ENCODE assay signal across 12 mouse cellular contexts in genomic region chr14:19970845-19971244, GRCm38 (mm10). TPM values are rescaled to one million over a fixed set of nuclear protein-coding genes. Genes with fewer than 3 reads are reported as not detected.
DNase-seq lines count a peak whose midpoint lies in the region; ATAC-seq and TF ChIP-seq lines count a peak whose summit lies in the region.
"Had no signal": no experiment of that assay in that cellular context is flagged by ENCODE, and none has a peak within 500 bp of the region (broad histone marks: within the 10 kb centered on the region; RNA-seq: fewer than 3 reads in every experiment).

No protein-coding gene starts in this region.

- WGBS in kidney, embryonic 15.5 days = 49% methylated on average over 3 of the region's 3 CpGs
- WGBS in kidney, embryonic 14.5 days = 48% methylated on average over 3 of the region's 3 CpGs
- 18% methylated on average over 3 of the region's 3 CpGs for WGBS in forebrain, postnatal 0 days
- WGBS in midbrain, embryonic 13.5 days = 47% methylated on average over 3 of the region's 3 CpGs

- no peak overlapping the region for H3K4me3 ChIP-seq in kidney, embryonic 15.5 days (replicated peaks)
- H3K4me3 ChIP-seq in kidney, embryonic 14.5 days (ENCODE audit: low read length) = no peak overlapping the region
- H3K4me3 ChIP-seq in MEL (ENCODE audit: control insufficient read depth in 1 of 2, insufficient read depth in 1 of 2, low read depth in 2 of 2, low read length in 2 of 2) = peak overlapping the region; percentile 39 to 41
- no peak overlapping the region for H3K4me3 ChIP-seq in forebrain, postnatal 0 days (ENCODE audit: low read depth, low read length)
- H3K4me3 ChIP-seq in midbrain, embryonic 13.5 days (replicated peaks) = no peak overlapping the region
- H3K4me3 ChIP-seq: embryonic facial prominence, embryonic 13.5 days; heart, adult 2 months had no signal

- no peaks in the 10 kb centered on the region for H3K36me3 ChIP-seq in kidney, embryonic 15.5 days
- H3K36me3 ChIP-seq in kidney, embryonic 14.5 days (ENCODE audit: control insufficient read depth, insufficient read depth, low read length) = no peaks in the 10 kb centered on the region
- H3K36me3 ChIP-seq in MEL (ENCODE audit: control insufficient read depth in 1 of 2, insufficient read depth in 2 of 2, low read length in 2 of 2) = peaks cover 0 to 38% of the 10 kb centered on the region in 2 experiments; a peak in 2 of 4 replicates
- H3K36me3 ChIP-seq in forebrain, postnatal 0 days (ENCODE audit: insufficient read depth) = no peaks in the 10 kb centered on the region
- no peaks in the 10 kb centered on the region for H3K36me3 ChIP-seq in midbrain, embryonic 13.5 days
- H3K36me3 ChIP-seq: embryonic facial prominence, embryonic 13.5 days had no signal

- ATAC-seq in kidney, embryonic 15.5 days (replicated peaks; ENCODE audit: low FRiP score) = no peak
- no peak for ATAC-seq in kidney, embryonic 14.5 days (ENCODE audit: low FRiP score, low TSS enrichment)
- no peak for ATAC-seq in forebrain, postnatal 0 days
- no peak for ATAC-seq in midbrain, embryonic 13.5 days

- H3K9ac ChIP-seq in kidney, embryonic 15.5 days = no peak overlapping the region
- H3K9ac ChIP-seq in kidney, embryonic 14.5 days (ENCODE audit: low read depth, low read length) = no peak overlapping the region
- H3K9ac ChIP-seq in MEL (ENCODE audit: control insufficient read depth, low read depth, low read length, poor library complexity, severe bottlenecking) = peak overlapping the region; percentile 46
- H3K9ac ChIP-seq in forebrain, postnatal 0 days = 0 out of 2 replicates have a peak overlapping the region, but pooled peaks have one; percentile 28
- H3K9ac ChIP-seq in midbrain, embryonic 13.5 days (replicated peaks) = no peak overlapping the region
- H3K9ac ChIP-seq: embryonic facial prominence, embryonic 13.5 days had no signal

- H3K79me2 ChIP-seq in MEL (ENCODE audit: control insufficient read depth, insufficient read depth, low read length, poor library complexity) = peaks cover 1% of the 10 kb centered on the region

- H3K9me3 ChIP-seq in kidney, embryonic 15.5 days (replicated peaks) = no peaks in the 10 kb centered on the region
- no peaks in the 10 kb centered on the region for H3K9me3 ChIP-seq in kidney, embryonic 14.5 days (ENCODE audit: control insufficient read depth, low read length)
- no peaks in the 10 kb centered on the region for H3K9me3 ChIP-seq in MEL (replicated peaks; ENCODE audit: insufficient read depth, low read length)
- H3K9me3 ChIP-seq in forebrain, postnatal 0 days (ENCODE audit: low read length) = no peaks in the 10 kb centered on the region
- no peaks in the 10 kb centered on the region for H3K9me3 ChIP-seq in midbrain, embryonic 13.5 days
- H3K9me3 ChIP-seq: embryonic facial prominence, embryonic 13.5 days had no signal

- no peaks in the 10 kb centered on the region for H3K27me3 ChIP-seq in kidney, embryonic 15.5 days
- no peaks in the 10 kb centered on the region for H3K27me3 ChIP-seq in kidney, embryonic 14.5 days (ENCODE audit: control insufficient read depth, insufficient read depth, low read length)
- H3K27me3 ChIP-seq in MEL (ENCODE audit: control insufficient read depth in 1 of 2, insufficient read depth in 2 of 2, low read length in 2 of 2) = no peaks in the 10 kb centered on the region
- no peaks in the 10 kb centered on the region for H3K27me3 ChIP-seq in forebrain, postnatal 0 days (ENCODE audit: insufficient read depth, low read length)
- H3K27me3 ChIP-seq in midbrain, embryonic 13.5 days = no peaks in the 10 kb centered on the region
- H3K27me3 ChIP-seq: embryonic facial prominence, embryonic 13.5 days had no signal

- peak; percentile 88 for DNase-seq in MEL (ENCODE audit: low read depth, low spot score)
- no peak for DNase-seq in forebrain, postnatal 0 days
- DNase-seq in adrenal gland, adult 18-20 months (ENCODE audit: low spot score in 2 of 2) = no peak
- no peak for DNase-seq in embryo, embryonic 9.5 days (ENCODE audit: extremely low spot score)
- DNase-seq in cerebellum, adult 11-12 months = no peak
- DNase-seq: kidney, postnatal 4 days; right cerebral cortex, adult 18-20 months had no signal

- peak; percentile 54 to 89 for TF ChIP-seq EP300 in MEL (IDR thresholded peaks at IDR 0.05; ENCODE audit: low read depth in 1 of 2, low read length in 2 of 2)

- H3K4me2 ChIP-seq in kidney, embryonic 15.5 days = no peak overlapping the region
- no peak overlapping the region for H3K4me2 ChIP-seq in kidney, embryonic 14.5 days (replicated peaks; ENCODE audit: low read depth, low read length)
- H3K4me2 ChIP-seq in forebrain, postnatal 0 days (ENCODE audit: low read depth) = peak overlapping the region; percentile 13; the same call in 1 of the 2 replicates
- peak overlapping the region; percentile 22; the same call in 1 of the 2 replicates for H3K4me2 ChIP-seq in midbrain, embryonic 13.5 days (replicated peaks)
- H3K4me2 ChIP-seq: embryonic facial prominence, embryonic 13.5 days had no signal

- TF ChIP-seq RAD21 in MEL (IDR thresholded peaks at IDR 0.05; ENCODE audit: low read depth, low read length) = no peak

- H3K4me1 ChIP-seq in kidney, embryonic 15.5 days = peaks cover 38% of the 10 kb centered on the region
- peaks cover 12% of the 10 kb centered on the region for H3K4me1 ChIP-seq in kidney, embryonic 14.5 days (ENCODE audit: control insufficient read depth, insufficient read depth, low read length)
- H3K4me1 ChIP-seq in MEL (ENCODE audit: control insufficient read depth in 1 of 2, insufficient read depth in 2 of 2, low read length in 2 of 2) = peaks cover 19 to 52% of the 10 kb centered on the region in 2 experiments
- H3K4me1 ChIP-seq in forebrain, postnatal 0 days (ENCODE audit: insufficient read depth) = peaks cover 35% of the 10 kb centered on the region
- H3K4me1 ChIP-seq in midbrain, embryonic 13.5 days (replicated peaks) = peaks cover 82% of the 10 kb centered on the region

- no peak for TF ChIP-seq CTCF in MEL (IDR thresholded peaks at IDR 0.05 in 2 of 3, conservative IDR thresholded peaks at IDR 0.05 in 1 of 3; ENCODE audit: control insufficient read depth in 1 of 3, insufficient read depth in 1 of 3, low read depth in 2 of 3, low read length in 3 of 3, poor library complexity in 1 of 3, severe bottlenecking in 1 of 3)
- no peak for TF ChIP-seq CTCF in forebrain, postnatal 0 days (IDR thresholded peaks at IDR 0.05; ENCODE audit: low read depth)

- TF ChIP-seq POLR2A in MEL (IDR thresholded peaks at IDR 0.05; ENCODE audit: control insufficient read depth in 1 of 2, insufficient read depth in 1 of 2, low read depth in 1 of 2, low read length in 2 of 2, poor library complexity in 1 of 2) = no peak

- peak overlapping the region; percentile 45 for H3K27ac ChIP-seq in kidney, embryonic 15.5 days
- H3K27ac ChIP-seq in kidney, embryonic 14.5 days (ENCODE audit: low read depth, low read length) = no peak overlapping the region
- H3K27ac ChIP-seq in MEL (ENCODE audit: control insufficient read depth, low read depth, low read length) = peak overlapping the region; percentile 90
- H3K27ac ChIP-seq in forebrain, postnatal 0 days (ENCODE audit: low read depth, low read length) = 0 out of 2 replicates have a peak overlapping the region, but pooled peaks have one; percentile 45
- H3K27ac ChIP-seq in midbrain, embryonic 13.5 days = peak overlapping the region; percentile 36; the same call in 1 of the 2 replicates
- H3K27ac ChIP-seq: embryonic facial prominence, embryonic 13.5 days; heart, adult 2 months had no signal

TF ChIP-seq in MEL, 35 proteins besides CTCF, POLR2A, EP300 and RAD21 (continues in another document):
- TF ChIP-seq GATA1 (IDR thresholded peaks at IDR 0.05; ENCODE audit: low read depth, low read length) = peak; percentile 64
- TF ChIP-seq MYB (IDR thresholded peaks at IDR 0.05; ENCODE audit: low read depth, low read length) = peak; percentile 76
- TF ChIP-seq ZKSCAN1 (IDR thresholded peaks at IDR 0.05; ENCODE audit: low read depth, low read length) = no peak
- TF ChIP-seq JUND (IDR thresholded peaks at IDR 0.05; ENCODE audit: low read depth, low read length) = no peak
- TF ChIP-seq RCOR1 (IDR thresholded peaks at IDR 0.05; ENCODE audit: low read depth, low read length) = peak; percentile 43; the same call in 1 of the 2 replicates
- no peak for TF ChIP-seq MXI1 (IDR thresholded peaks at IDR 0.05; ENCODE audit: low read depth, low read length)
- no peak for TF ChIP-seq MAFK (IDR thresholded peaks at IDR 0.05; ENCODE audit: borderline replicate concordance, low read depth, low read length)
- TF ChIP-seq ELF1 (IDR thresholded peaks at IDR 0.05; ENCODE audit: low read depth, low read length) = no peak
- TF ChIP-seq USF1 (IDR thresholded peaks at IDR 0.05; ENCODE audit: low read depth, low read length) = no peak
- TF ChIP-seq HCFC1 (IDR thresholded peaks at IDR 0.05; ENCODE audit: low read depth, low read length) = no peak
- peak; percentile 69 for TF ChIP-seq SIN3A (IDR thresholded peaks at IDR 0.05; ENCODE audit: low read length)
- TF ChIP-seq CHD1 (IDR thresholded peaks at IDR 0.05; ENCODE audit: low read depth, low read length) = no peak
- TF ChIP-seq GABPA (IDR thresholded peaks at IDR 0.05; ENCODE audit: low read depth, low read length) = no peak
- no peak for TF ChIP-seq E2F4 (IDR thresholded peaks at IDR 0.05; ENCODE audit: borderline replicate concordance, low read depth, low read length)
- no peak for TF ChIP-seq ZMIZ1 (IDR thresholded peaks at IDR 0.05; ENCODE audit: low read depth, low read length)
- no peak for TF ChIP-seq SMC3 (IDR thresholded peaks at IDR 0.05; ENCODE audit: low read depth, low read length)
- no peak for TF ChIP-seq TBP (IDR thresholded peaks at IDR 0.05; ENCODE audit: low read depth, low read length)
- no peak for TF ChIP-seq NRF1 (IDR thresholded peaks at IDR 0.05; ENCODE audit: insufficient read depth, low read depth, low read length, poor library complexity, severe bottlenecking)
- TF ChIP-seq KAT2A (conservative IDR thresholded peaks at IDR 0.05; ENCODE audit: low read depth, low read length) = no peak
- TF ChIP-seq MYC (IDR thresholded peaks at IDR 0.05; ENCODE audit: low read depth, low read length) = 0 out of 2 replicates have a peak, but pooled peaks have one; percentile 7

RNA-seq across cellular contexts. Expression of gene Gng2, which starts 6.6 kb away (rescaled TPM):
- polyA plus RNA-seq in kidney, embryonic 15.5 days (2015; fragmentation: Nextera tagmentation; extraction: Ambion mirVana) = 51.1 and 56.5 TPM in 2 replicates
- 51.5 and 52.9 TPM in 2 replicates for polyA plus RNA-seq in kidney, embryonic 14.5 days (2014; fragmentation: Nextera tagmentation; extraction: Ambion mirVana)
- 3.3 and 8.9 TPM in 2 replicates for total RNA-seq in MEL (2012; rRNA removed)
- 10 to 100 TPM in 1 of 2 experiments, not detected in 1; 17.2 TPM for polyA plus RNA-seq in MEL (2012; ENCODE audit: insufficient read depth in 1 of 2, insufficient read length in 2 of 2, low read depth in 1 of 2, low replicate concordance in 2 of 2, missing spikeins in 1 of 2)
- 447 and 546 TPM in 2 replicates for total RNA-seq in forebrain, postnatal 0 days (2014; rRNA removed)
- polyA plus RNA-seq in forebrain, postnatal 0 days (2015; fragmentation: Nextera tagmentation; extraction: Ambion mirVana) = 367 and 462 TPM in 2 replicates
- 367 and 370 TPM in 2 replicates for polyA plus RNA-seq in midbrain, embryonic 13.5 days (2015; fragmentation: Nextera tagmentation; extraction: Ambion mirVana)
- 10 to 100 TPM; 17.5 to 30.5 TPM for total RNA-seq in adrenal gland, adult 18-20 months (2021)

Comparison
In these comparisons a context has a peak if more than half of its experiments do, and no peak if none do; other contexts are left out.
1. H3K4me2 ChIP-seq: peak in forebrain, postnatal 0 days (single experiment) and midbrain, embryonic 13.5 days (single experiment); none in kidney, embryonic 15.5 days (single experiment) and kidney, embryonic 14.5 days (single experiment).
2. H3K4me3 ChIP-seq: peak in MEL (2 of 2); none in kidney, embryonic 15.5 days (single experiment), kidney, embryonic 14.5 days (single experiment), forebrain, postnatal 0 days (single experiment) and midbrain, embryonic 13.5 days (single experiment).
3. H3K9ac ChIP-seq: peak in MEL (single experiment) and forebrain, postnatal 0 days (single experiment); none in kidney, embryonic 15.5 days (single experiment), kidney, embryonic 14.5 days (single experiment) and midbrain, embryonic 13.5 days (single experiment).